In the genomic region with DNA sequence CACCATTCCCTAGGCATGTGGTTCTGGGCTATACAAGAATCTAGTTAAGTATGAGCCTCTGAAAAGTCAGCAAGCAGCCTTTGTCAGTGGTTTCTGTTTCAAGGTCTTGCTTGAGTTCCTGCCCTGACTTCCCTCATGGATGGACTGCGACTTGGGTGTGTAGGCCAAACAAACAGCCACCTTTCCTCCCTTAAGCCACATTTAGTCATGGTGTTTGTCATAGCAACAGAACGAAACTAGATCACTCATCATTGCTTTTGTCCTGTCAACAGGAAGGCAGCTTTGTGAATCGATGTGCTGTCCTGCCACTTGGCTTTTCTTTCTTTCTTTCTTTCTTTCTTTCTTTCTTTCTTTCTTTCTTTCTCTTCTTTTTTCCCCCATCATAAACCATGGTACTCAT, we compare ENCODE assay signal across 14 mouse cellular contexts. TPM values are rescaled to one million over a fixed set of nuclear protein-coding genes. Genes with fewer than 3 reads are reported as not detected.
DNase-seq lines count a peak whose midpoint lies in the region.
"Had no signal": no experiment of that assay in that cellular context is flagged by ENCODE, and none has a peak within 500 bp of the region (broad histone marks: within the 10 kb centered on the region; RNA-seq: fewer than 3 reads in every experiment).

No protein-coding gene starts in this region.

- DNase-seq in CD4-positive, CD25-positive, alpha-beta regulatory T cell, adult 2 months (ENCODE audit: low read depth, low spot score), result peak; percentile 32
- DNase-seq in induced T-regulatory cell, adult 2 months (ENCODE audit: low read depth), result peak; percentile 58
- DNase-seq in naive thymus-derived CD4-positive, alpha-beta T cell, adult 2 months (ENCODE audit: low read depth), result peak; percentile 33
- DNase-seq in frontal cortex, postnatal 25 days (ENCODE audit: low spot score in 2 of 2), result no peak
- DNase-seq in adrenal gland, postnatal 4 days (ENCODE audit: low spot score in 2 of 2), result no peak
- DNase-seq in gastrocnemius, adult 8-10 months (ENCODE audit: low spot score in 2 of 2), result no peak
- DNase-seq: adrenal gland, adult 2 months; adrenal gland, postnatal 25 days; cerebellum, adult 11-12 months; cerebellum, adult 9-11 months; cerebellum, postnatal 36 days; gastrocnemius, postnatal 25 days; heart, postnatal 10 days; heart, postnatal 4 days had no signal

RNA-seq across cellular contexts. Expression of a gene that starts 26.9 kb away (rescaled TPM):
- 1 to 10 TPM; 6.6 TPM for total RNA-seq in adrenal gland, postnatal 4 days (2021)
- 1 to 10 TPM in 1 of 4 experiments, under 1 TPM in 3; 0.58 to 1.3 (median 0.79) TPM for total RNA-seq in gastrocnemius, adult 8-10 months (2022)

Comparison
In these comparisons a context has a peak if more than half of its experiments do, and no peak if none do; other contexts are left out.
1. DNase-seq: peak in CD4-positive, CD25-positive, alpha-beta regulatory T cell, adult 2 months (single experiment), induced T-regulatory cell, adult 2 months (single experiment) and naive thymus-derived CD4-positive, alpha-beta T cell, adult 2 months (single experiment); none in frontal cortex, postnatal 25 days (0 of 2), adrenal gland, postnatal 4 days (0 of 2) and gastrocnemius, adult 8-10 months (0 of 2).